Mouse (Mus musculus) C2C12 (cell line): ENCODE results near the gene Pcdh11x.

Experiments used
- CTCF ChIP-seq: IDR thresholded peaks from one replicate; pipeline ENCODE4 v1.5.1; 2011; ENCODE audit not compliant: control insufficient read depth, insufficient read depth, insufficient read length
- MAX ChIP-seq: IDR thresholded peaks from one replicate; pipeline ENCODE4 v1.6.1; 2011; ENCODE audit warnings: mild to moderate bottlenecking, control low read depth
- MYOG ChIP-seq: IDR thresholded peaks from one replicate; pipeline ENCODE4 v1.6.1; 2011; ENCODE audit not compliant: control insufficient read depth, insufficient read length; ENCODE audit errors: extremely low read depth
- USF1 ChIP-seq: IDR thresholded peaks from one replicate; pipeline ENCODE4 v1.6.1; 2011; ENCODE audit warnings: low read depth, mild to moderate bottlenecking, control low read depth, moderate library complexity

DNA sequence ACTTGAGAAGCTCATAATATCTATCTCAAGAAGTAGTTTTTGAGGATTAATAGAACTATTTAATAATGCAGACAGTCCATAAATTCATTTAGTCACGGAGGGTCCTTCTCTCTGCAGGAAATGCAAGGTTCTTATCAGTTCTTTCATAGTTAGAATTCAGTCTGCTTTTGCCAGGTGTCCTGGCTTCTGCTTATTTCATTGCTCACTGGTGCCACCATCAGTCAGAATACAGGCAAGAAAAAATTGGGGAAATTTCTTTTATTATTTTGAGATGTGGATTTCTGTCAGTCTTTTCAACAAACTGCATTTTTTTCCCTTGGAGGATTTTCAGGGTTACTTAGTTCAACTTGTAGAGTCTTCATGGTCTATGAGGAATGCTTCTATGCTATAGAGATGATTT, 2.6 kb upstream of the Pcdh11x start:
- no peak for TF ChIP-seq CTCF
- no peak for TF ChIP-seq MYOG
- TF ChIP-seq MAX, result no peak
- no peak for TF ChIP-seq USF1
